24 mouse cellular contexts compared by ENCODE assay signal in the genomic region with DNA sequence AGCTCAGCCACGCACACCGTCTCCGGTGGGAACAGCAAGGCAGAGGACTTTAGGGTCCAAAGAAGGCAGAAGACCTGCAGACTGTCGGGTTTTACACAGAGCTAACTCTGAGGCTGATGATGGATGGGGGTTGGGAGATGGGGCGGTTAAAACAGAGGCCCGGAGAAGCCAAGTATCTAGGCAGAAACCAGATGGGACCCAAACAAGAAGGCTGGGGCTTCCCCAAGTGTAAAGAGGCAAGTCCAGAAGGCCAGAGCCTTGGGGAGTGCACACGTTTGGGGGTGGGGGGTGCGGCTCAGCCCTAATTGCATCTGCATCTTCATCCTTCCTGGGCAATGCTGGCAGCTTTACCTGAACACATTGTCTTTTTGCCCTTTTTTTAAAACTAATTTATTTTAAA.
"Had no signal": no experiment of that assay in that cellular context is flagged by ENCODE, and none has a peak within 500 bp of the region (broad histone marks: within the 10 kb centered on the region; RNA-seq: fewer than 3 reads in every experiment).

No protein-coding gene starts in this region.

- H3K9ac ChIP-seq: kidney, embryonic 15.5 days; limb, embryonic 12.5 days; limb, embryonic 15.5 days; liver, embryonic 14.5 days; liver, postnatal 0 days; lung, embryonic 14.5 days; midbrain, embryonic 15.5 days; neural tube, embryonic 12.5 days; neural tube, embryonic 15.5 days; stomach, embryonic 15.5 days had no signal

- H3K27me3 ChIP-seq: kidney, embryonic 15.5 days; limb, embryonic 12.5 days; limb, embryonic 15.5 days; megakaryocyte, embryonic 14.5 days; midbrain, embryonic 15.5 days; neural tube, embryonic 12.5 days; neural tube, embryonic 15.5 days; stomach, embryonic 15.5 days had no signal

- H3K4me3 ChIP-seq: kidney, embryonic 15.5 days; limb, embryonic 12.5 days; limb, embryonic 15.5 days; megakaryocyte, embryonic 14.5 days; midbrain, embryonic 10.5 days; midbrain, embryonic 15.5 days; neural tube, embryonic 12.5 days; neural tube, embryonic 15.5 days; stomach, embryonic 15.5 days had no signal

- H3K27ac ChIP-seq: kidney, embryonic 15.5 days; limb, embryonic 12.5 days; limb, embryonic 15.5 days; liver, embryonic 14.5 days; macrophage; midbrain, embryonic 10.5 days; neural tube, embryonic 12.5 days; neural tube, embryonic 15.5 days; stomach, embryonic 15.5 days had no signal

- H3K9me3 ChIP-seq: kidney, embryonic 15.5 days; limb, embryonic 12.5 days; limb, embryonic 15.5 days; megakaryocyte, embryonic 14.5 days; midbrain, embryonic 10.5 days; midbrain, embryonic 15.5 days; neural tube, embryonic 12.5 days; neural tube, embryonic 15.5 days; stomach, embryonic 15.5 days had no signal

- ATAC-seq: liver, postnatal 0 days; lung, postnatal 0 days; midbrain, embryonic 15.5 days had no signal

- DNase-seq: kidney, adult 8-10 months; kidney, postnatal 10 days; kidney, postnatal 36 days; layer of hippocampus, postnatal 36 days; left cerebral cortex, postnatal 4 days; liver, postnatal 0 days; lung, embryonic 14.5 days; right cerebral cortex, adult 18-20 months; right cerebral cortex, postnatal 25 days; spleen, adult 18-20 months; thymus, postnatal 25 days had no signal

- H3K4me2 ChIP-seq: kidney, embryonic 15.5 days; limb, embryonic 12.5 days; limb, embryonic 15.5 days; liver, embryonic 11.5 days; lung, embryonic 14.5 days; midbrain, embryonic 15.5 days; neural tube, embryonic 12.5 days; neural tube, embryonic 15.5 days; stomach, embryonic 15.5 days had no signal
